Mouse (Mus musculus): ENCODE measurements around the gene Vmn1r14.
"Not testable (repeated sequence)": the region's sequence is repeated elsewhere in the genome, so short reads cannot be mapped to it uniquely, and the experiment has no call there.

DNA sequence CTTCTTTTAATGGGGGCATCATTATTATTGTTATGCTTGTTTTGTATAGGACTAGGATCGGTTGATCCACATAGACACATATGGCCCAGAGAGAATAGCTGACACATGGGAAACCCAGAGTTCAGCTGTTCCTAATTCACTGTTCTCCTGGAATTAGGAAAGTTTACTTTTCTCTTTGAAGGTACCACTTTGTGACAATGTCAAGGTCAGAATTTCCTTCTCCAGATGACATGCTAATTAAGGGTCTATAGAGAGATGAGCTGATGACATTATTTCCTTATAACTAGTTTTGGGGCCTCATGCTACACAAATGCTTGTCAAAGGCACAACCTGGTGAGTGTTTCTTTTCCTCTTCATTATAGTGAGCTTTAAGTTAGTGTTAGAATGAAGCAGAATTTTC lies 28.5 kb upstream of the Vmn1r14 start, which contains the start of gene Vmn1r13:
- TF ChIP-seq EP300 (IDR thresholded peaks at IDR 0.05; ENCODE audit: insufficient read depth, low read depth, low read length); CTCF (IDR thresholded peaks at IDR 0.05): not testable (repeated sequence)

Measured in heart, adult 2 months (tissue).